Mouse (Mus musculus) gastrocnemius, adult 2 months (tissue): Measurements from ENCODE around the gene Tbx2. TPM values are rescaled to one million over a fixed set of nuclear protein-coding genes. Genes with fewer than 3 reads are reported as not detected.

Experiments used
- DNase-seq: peaks from one replicate; pipeline ENCODE4 v3.0.0; 2022
- H3K27ac ChIP-seq: fragments of 200-600 bp; 2 replicates; pipeline ENCODE4 v1.8.1; 2022; ENCODE audit warnings: mild to moderate bottlenecking
- H3K4me3 ChIP-seq: fragments of 200-600 bp; 2 replicates; pipeline ENCODE4 v1.8.1; 2022; ENCODE audit warnings: mild to moderate bottlenecking, moderate library complexity
- CTCF ChIP-seq: fragments of 200-600 bp; IDR thresholded peaks from 2 replicates; pipeline ENCODE4 v1.8.1; 2022; ENCODE audit warnings: antibody characterized with exemption, mild to moderate bottlenecking, moderate library complexity
- intact Hi-C: fragments of 180-260 bp; cut with DNase I; formaldehyde crosslinking; loops from one replicate; pipeline ENCODE4 v1.15.1; 2025
- long read RNA-seq, 2 experiments: library from polyadenylated mRNA; stranded (forward); transcript quantifications; one replicate each; pipeline ENCODE4 v2.0.0; 2021
- total RNA-seq, 2 experiments: library from RNA; stranded (reverse); gene quantifications; 2 replicates each; pipeline ENCODE4 v1.2.3; 2021

The Tbx2 gene
- 1 to 10 TPM; 1.7 to 3.6 TPM for total RNA-seq
- long read RNA-seq, experiment 1, transcript Tbx2-201 (7 exons, 3,626 nt) = major isoform, 9 of 12 reads
- long read RNA-seq, experiment 1, partial matches to known transcripts = 2 of 12 reads
- long read RNA-seq, experiment 1, other reads (novel, unspliced or antisense) = 1 of 12 reads
- long read RNA-seq, experiment 2, transcript Tbx2-201 (7 exons, 3,626 nt) = major isoform, 10 of 11 reads
- long read RNA-seq, experiment 2, partial matches to known transcripts = 0 of 11 reads
- long read RNA-seq, experiment 2, other reads (novel, unspliced or antisense) = 1 of 11 reads

DNA sequence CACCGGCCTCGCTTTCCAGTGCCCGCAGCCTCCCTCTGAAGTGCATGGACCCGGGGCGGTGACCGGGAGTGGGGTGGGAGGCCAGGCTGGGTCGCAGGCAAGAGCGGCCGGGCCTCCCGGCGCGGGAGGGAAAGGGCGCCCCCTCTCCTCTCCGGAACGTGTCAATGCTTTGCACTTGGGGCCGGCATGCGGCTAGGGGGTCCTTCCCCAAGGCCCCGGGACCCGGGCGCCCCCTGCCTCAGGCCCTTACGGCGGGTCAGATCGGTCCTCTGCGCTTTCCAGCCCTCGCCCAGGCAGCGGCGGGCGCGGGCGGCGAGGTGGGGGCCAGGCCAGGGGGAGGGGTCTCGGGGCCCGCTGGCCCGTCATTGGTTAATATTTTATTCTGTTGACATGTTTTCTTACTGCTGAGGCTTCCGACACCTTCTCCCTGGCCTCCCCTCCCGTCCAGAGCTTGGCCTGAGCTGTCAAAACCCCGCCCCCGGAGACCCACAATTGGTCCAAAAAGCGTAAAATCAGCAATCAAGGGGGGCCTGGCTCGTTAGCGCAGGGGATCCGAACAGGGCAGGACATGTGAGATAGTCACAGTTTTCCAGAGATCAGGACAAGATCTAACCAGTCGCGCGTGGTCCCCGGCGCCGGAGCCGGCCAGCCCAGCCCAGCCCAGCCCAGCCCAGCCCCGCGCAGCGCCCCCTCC is at the start of gene Tbx2:
Gene Tbx2 (plus strand): TSS at position 321 of the 694 bp plus-strand sequence.
- intact Hi-C loops = no loop called here
- DNase-seq = peak; percentile 81
- no peak for TF ChIP-seq CTCF
- Histone ChIP-seq H3K4me3 (peak within 1 kb of the TSS; percentile 80), H3K27ac (peak within 1 kb of the TSS; percentile 82)

GRCm38 (mm10) chr11:85786113-85786718 is 46.1 kb upstream of the Tbx2 start:
- intact Hi-C loops = no loop called here
- peak; percentile 42 for TF ChIP-seq CTCF
- no peak overlapping the region for H3K27ac ChIP-seq
- H3K4me3 ChIP-seq = no peak overlapping the region
- DNase-seq = no peak

GRCm38 (mm10) chr11:85789750-85790149 is 42.6 kb upstream of the Tbx2 start:
- no peak for TF ChIP-seq CTCF
- Histone ChIP-seq H3K27ac (no peak overlapping the region), H3K4me3 (no peak overlapping the region)
- intact Hi-C loops = no loop called here
- no peak for DNase-seq

DNA sequence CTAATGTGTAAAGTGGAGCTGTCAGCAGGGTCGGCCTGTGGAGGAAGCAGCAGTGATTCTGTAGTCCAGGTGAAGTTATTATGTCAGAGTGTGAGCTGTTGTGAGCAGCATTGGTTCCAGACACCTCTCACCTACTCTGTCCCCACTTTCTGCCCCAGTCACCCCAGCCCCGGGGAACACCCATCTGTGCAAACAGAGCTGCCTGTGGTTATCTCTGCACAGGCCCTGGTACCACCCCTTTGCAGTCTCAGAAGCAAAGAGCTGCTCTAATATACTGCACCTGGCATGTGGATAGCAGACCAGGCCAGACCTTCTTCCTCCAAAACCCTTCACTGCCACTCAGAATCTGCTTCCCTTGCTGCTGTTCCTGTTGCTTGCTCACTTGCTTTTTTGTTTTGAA is 42.1 kb upstream of the Tbx2 start:
- no peak for TF ChIP-seq CTCF
- Histone ChIP-seq H3K27ac (no peak overlapping the region), H3K4me3 (no peak overlapping the region)
- intact Hi-C loops = no loop called here
- no peak for DNase-seq

DNA sequence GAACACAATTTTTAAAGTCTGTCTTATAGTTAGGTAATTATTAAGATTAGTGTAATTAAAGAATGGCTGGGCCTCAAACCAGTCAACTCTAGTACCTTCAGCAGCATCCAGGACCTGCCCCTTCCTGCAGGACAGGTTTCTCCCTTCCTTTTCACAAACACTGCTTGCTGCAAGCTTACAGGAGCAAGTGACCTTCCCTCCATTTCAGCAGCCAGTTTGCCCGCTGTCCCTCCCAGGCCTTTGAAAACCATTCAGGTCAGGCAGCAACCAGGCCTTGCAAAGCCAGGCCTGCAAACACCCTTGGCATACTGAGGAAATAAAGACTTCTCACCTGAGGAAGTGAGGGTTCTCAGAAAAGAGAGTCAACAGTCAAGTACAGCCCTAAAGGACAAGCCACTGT is 41.1 kb upstream of the Tbx2 start:
- DNase-seq = no peak
- intact Hi-C loops = no loop called here
- TF ChIP-seq CTCF = no peak
- no peak overlapping the region for H3K27ac ChIP-seq
- H3K4me3 ChIP-seq = no peak overlapping the region

DNA sequence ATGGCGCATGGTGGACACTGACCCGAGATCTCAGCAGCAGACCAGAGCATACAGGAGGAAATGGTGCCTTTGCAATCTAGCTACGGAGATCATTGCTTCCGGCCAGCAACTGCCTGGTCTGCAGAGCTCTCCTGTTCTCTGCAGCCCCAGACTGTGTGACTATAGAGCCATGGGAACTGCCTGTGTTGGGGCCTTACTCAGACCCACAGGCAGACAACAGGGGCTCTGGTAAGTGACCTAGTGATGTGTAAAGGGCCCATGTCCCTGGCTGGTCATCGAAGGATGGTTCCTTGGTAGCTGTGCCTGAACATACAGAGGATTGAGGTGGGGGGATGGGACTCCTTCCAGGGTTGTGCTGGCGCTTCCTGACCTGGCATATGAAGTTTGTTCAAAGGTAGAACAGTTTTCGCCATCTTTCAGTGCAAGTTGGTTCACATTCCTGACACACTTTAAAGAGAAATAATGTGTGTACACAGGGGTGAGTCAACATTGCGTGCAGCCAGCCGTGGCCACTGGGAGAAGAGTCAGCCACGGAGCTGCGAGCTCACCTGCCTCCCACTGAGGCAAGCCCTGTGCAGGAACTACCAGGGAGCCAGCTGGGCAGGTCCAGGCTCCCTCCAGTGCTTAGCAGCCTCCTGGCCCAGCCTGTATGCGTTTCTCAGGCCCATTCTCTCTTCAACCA is 39.7 kb upstream of the Tbx2 start:
- Histone ChIP-seq H3K27ac (no peak overlapping the region), H3K4me3 (no peak overlapping the region)
- no peak for DNase-seq
- no peak for TF ChIP-seq CTCF
- intact Hi-C loops = no loop called here

DNA sequence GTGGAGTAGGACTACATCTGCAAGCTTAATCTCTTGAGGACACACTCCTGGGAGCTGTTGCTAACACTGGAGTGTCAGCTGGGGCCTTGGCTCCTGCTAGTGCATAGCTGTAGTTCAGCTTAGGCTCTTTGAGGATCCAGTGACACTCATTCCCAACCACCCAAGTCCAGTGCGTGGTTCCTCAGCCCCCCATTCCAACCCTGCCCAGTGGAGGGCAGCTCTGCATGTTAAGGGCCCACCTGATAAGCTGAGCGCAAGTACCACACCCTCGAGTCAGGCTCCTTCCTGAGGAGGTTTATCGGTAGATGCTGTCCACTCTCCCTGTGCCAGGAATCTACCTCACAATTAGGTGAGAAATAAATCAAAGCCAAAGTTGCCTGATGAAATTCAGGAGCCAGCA is 32.9 kb upstream of the Tbx2 start:
- intact Hi-C loops = no loop called here
- TF ChIP-seq CTCF = no peak
- Histone ChIP-seq H3K27ac (no peak overlapping the region), H3K4me3 (no peak overlapping the region)
- DNase-seq = no peak

GRCm38 (mm10) chr11:85799856-85800255 is 32.5 kb upstream of the Tbx2 start:
- TF ChIP-seq CTCF = no peak
- H3K4me3 ChIP-seq = no peak overlapping the region
- intact Hi-C loops = no loop called here
- H3K27ac ChIP-seq = no peak overlapping the region
- no peak for DNase-seq

- no peak for DNase-seq
- TF ChIP-seq CTCF = no peak
- Histone ChIP-seq H3K4me3 (no peak overlapping the region), H3K27ac (no peak overlapping the region)
- intact Hi-C loops = no loop called here
Observed at GRCm38 (mm10) chr11:85800380-85800779, 32.0 kb upstream of the Tbx2 start.

DNA sequence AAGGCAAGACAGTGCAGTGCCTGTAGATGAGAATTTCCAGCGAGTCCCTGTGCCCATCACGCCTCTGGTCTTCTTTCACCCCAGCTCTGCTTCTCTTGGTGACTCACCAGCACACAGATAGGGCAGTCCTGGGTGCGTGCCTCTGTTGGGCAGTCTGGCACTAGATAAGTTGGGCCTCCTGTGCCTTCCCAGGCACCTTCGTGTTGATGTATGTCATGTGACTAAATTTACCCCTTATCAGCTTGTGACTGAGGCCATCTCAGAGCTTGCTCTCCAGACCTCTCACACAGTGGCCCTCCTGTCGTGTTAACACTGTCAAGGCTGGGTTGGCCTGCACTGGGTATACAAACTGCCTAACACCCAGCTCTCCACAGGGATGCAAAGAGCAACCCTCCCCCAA is 28.3 kb upstream of the Tbx2 start:
- Histone ChIP-seq H3K4me3 (no peak overlapping the region), H3K27ac (no peak overlapping the region)
- no peak for DNase-seq
- TF ChIP-seq CTCF = no peak
- intact Hi-C loops = no loop called here

DNA sequence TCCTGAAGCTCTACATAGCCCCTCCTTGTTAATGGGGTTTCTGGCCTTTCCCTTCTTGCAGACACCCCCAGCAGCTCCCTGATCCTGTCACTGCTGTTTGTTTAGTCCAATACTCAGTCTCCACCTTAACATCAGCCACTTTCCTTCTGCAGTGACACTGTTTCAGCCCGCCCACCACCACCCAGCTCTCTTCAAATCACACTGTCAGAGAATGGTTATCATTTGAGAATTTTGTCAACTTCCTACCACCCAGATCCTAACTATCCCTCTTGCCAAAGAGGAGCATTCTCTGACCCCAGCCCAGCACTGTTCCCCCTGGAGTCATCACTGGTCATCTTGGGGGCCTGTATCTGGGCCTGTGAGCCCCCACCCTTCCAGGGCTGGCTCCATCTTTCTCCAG is 26.6 kb upstream of the Tbx2 start:
- Histone ChIP-seq H3K4me3 (no peak overlapping the region), H3K27ac (no peak overlapping the region)
- DNase-seq = no peak
- intact Hi-C loops = no loop called here
- TF ChIP-seq CTCF = no peak

GRCm38 (mm10) chr11:85807353-85807752 is 25.0 kb upstream of the Tbx2 start:
- no peak overlapping the region for H3K4me3 ChIP-seq
- intact Hi-C loops = no loop called here
- no peak overlapping the region for H3K27ac ChIP-seq
- no peak for DNase-seq
- TF ChIP-seq CTCF = no peak

- DNase-seq = no peak
Observed at GRCm38 (mm10) chr11:85811229-85811628, 21.1 kb upstream of the Tbx2 start.

More at GRCm38 (mm10) chr11:85811229-85811628, 21.1 kb upstream of the Tbx2 start:
- Histone ChIP-seq H3K27ac (no peak overlapping the region), H3K4me3 (no peak overlapping the region)
- TF ChIP-seq CTCF = no peak
- intact Hi-C loops = no loop called here
